ENCODE assay signal across 24 mouse cellular contexts in genomic region chr5:35935939-35936338, GRCm38 (mm10).
"Had no signal": no experiment of that assay in that cellular context is flagged by ENCODE, and none has a peak within 500 bp of the region (broad histone marks: within the 10 kb centered on the region; RNA-seq: fewer than 3 reads in every experiment).

No protein-coding gene starts in this region.

- DNase-seq: gastrocnemius, adult 2 months; gastrocnemius, postnatal 10 days; gastrocnemius, postnatal 25 days; heart, adult 18-20 months; heart, postnatal 10 days; heart, postnatal 36 days; kidney, adult 18-20 months; kidney, adult 8-10 months; kidney, postnatal 10 days; kidney, postnatal 25 days; kidney, postnatal 4 days had no signal

- H3K27me3 ChIP-seq: heart, embryonic 12.5 days; hindbrain, embryonic 12.5 days; intestine, embryonic 15.5 days; limb, embryonic 13.5 days; limb, embryonic 15.5 days; liver, embryonic 12.5 days had no signal

- H3K4me1 ChIP-seq: liver, embryonic 12.5 days had no signal

- H3K27ac ChIP-seq: gastrocnemius, adult 2 months; hindbrain, embryonic 10.5 days; hindbrain, embryonic 12.5 days; hindbrain, embryonic 14.5 days; intestine, embryonic 15.5 days; layer of hippocampus, adult 2 months; limb, embryonic 13.5 days; limb, embryonic 15.5 days; liver, embryonic 12.5 days; liver, embryonic 14.5 days had no signal

- H3K4me3 ChIP-seq: heart, embryonic 12.5 days; hindbrain, embryonic 10.5 days; hindbrain, embryonic 12.5 days; intestine, embryonic 15.5 days; layer of hippocampus, adult 2 months; limb, embryonic 13.5 days; limb, embryonic 15.5 days; liver, embryonic 12.5 days had no signal

- H3K4me2 ChIP-seq: heart, embryonic 12.5 days; hindbrain, embryonic 12.5 days; hindbrain, embryonic 14.5 days; intestine, embryonic 15.5 days; limb, embryonic 13.5 days; limb, embryonic 15.5 days; liver, embryonic 12.5 days had no signal

- H3K36me3 ChIP-seq: liver, embryonic 12.5 days had no signal

- ATAC-seq: hindbrain, embryonic 16.5 days; inflammation-experienced regulatory T-cells, adult 6 months; intestine, embryonic 15.5 days; intestine, postnatal 0 days; liver, embryonic 12.5 days had no signal

- H3K9me3 ChIP-seq: heart, embryonic 12.5 days; hindbrain, embryonic 10.5 days; hindbrain, embryonic 12.5 days; intestine, embryonic 15.5 days; limb, embryonic 13.5 days; limb, embryonic 15.5 days; liver, embryonic 12.5 days had no signal

- H3K9ac ChIP-seq: heart, embryonic 12.5 days; hindbrain, embryonic 12.5 days; hindbrain, embryonic 14.5 days; intestine, embryonic 15.5 days; limb, embryonic 13.5 days; limb, embryonic 15.5 days; liver, embryonic 12.5 days; liver, embryonic 14.5 days had no signal
